Mouse (Mus musculus) small intestine, adult 10 weeks (tissue): ENCODE data around the gene Gm4133. TPM values are rescaled to one million over a fixed set of nuclear protein-coding genes. Genes with fewer than 3 reads are reported as not detected.

Experiments
- polyA plus RNA-seq: library from polyadenylated mRNA; stranded (reverse); fragments of 350-450 nt; fragmentation: Illumina TruSeq; extraction: RNeasy Lipid Tissue Mini Kit (QIAGEN cat#74804); gene quantifications from one replicate; pipeline ENCODE4 v1.2.3, GENCODE M21; 2014; ENCODE audit warnings: low replicate concordance

Gene Gm4133
- not detected for polyA plus RNA-seq

DNA sequence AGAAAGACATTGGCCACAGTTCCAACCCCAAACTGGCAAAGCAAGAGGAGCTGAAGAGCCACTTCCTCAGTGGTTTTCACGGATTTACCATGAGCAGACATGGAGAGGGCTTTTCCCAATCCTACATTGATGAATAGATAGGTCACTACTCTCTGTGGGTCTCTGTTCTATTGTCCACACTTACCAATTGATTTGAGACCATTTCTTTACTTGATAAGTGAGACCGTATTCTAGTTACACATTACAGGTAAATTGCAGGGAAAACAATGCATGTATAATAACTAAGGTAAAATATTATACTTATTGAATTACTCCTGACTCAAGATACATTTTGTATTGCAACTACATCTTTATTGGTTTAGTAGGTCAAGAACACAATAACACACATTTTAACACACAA is at the start of gene Gm4133:
TSS of gene Gm4133 (minus strand) at position 101 of the 400 bp plus-strand sequence.

DNA sequence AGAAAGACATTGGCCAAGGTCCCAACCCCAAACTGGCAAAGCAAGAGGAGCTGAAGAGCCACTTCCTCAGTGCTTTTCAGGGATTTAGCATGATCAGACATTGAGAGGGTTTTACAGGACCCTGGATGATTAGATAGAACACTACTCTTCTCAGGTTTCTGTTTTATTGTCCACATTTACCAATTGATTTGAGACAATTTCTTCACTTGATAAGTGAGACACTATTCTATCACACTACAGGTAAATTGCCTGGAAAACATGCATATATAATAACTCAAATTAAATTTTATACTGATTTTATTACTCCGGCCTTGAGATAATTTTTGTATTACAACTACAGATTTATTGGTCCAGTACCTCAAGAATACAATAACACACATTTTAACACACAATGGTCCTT is 41.4 kb upstream of the Gm4133 start, which contains the start of gene Gm5728:
TSS of gene Gm5728 (minus strand) at position 101 of the 400 bp plus-strand sequence.

Other genes with a start within 250 kb of the Gm4133 start
- gene Vmn1r91, start 234.4 kb downstream of the Gm4133 start, polyA plus RNA-seq: 0.67 TPM
- gene Gm16442, start 211.5 kb downstream of the Gm4133 start, polyA plus RNA-seq: not detected
- not detected for gene Vmn1r93, start 195.0 kb downstream of the Gm4133 start, polyA plus RNA-seq
- gene Vmn1r94, start 165.7 kb downstream of the Gm4133 start, polyA plus RNA-seq: not detected
- gene Vmn1r95, start 140.4 kb downstream of the Gm4133 start, polyA plus RNA-seq: not detected
- gene Gm6164, start 128.5 kb downstream of the Gm4133 start, polyA plus RNA-seq: not detected
- gene Gm4498, start 100.2 kb downstream of the Gm4133 start, polyA plus RNA-seq: not detected
- not detected for gene Gm5890, start 71.2 kb downstream of the Gm4133 start, polyA plus RNA-seq
- not detected for gene Gm5728, start 41.3 kb upstream of the Gm4133 start, polyA plus RNA-seq
- gene Vmn1r100, start 83.9 kb upstream of the Gm4133 start, polyA plus RNA-seq: not detected
- gene Vmn1r101, start 108.5 kb upstream of the Gm4133 start, polyA plus RNA-seq: not detected
- not detected for gene Gm10670, start 140.9 kb upstream of the Gm4133 start, polyA plus RNA-seq
- gene Vmn1r103, start 176.5 kb upstream of the Gm4133 start, polyA plus RNA-seq: not detected
- not detected for gene Vmn1r104, start 199.8 kb upstream of the Gm4133 start, polyA plus RNA-seq
- not detected for gene Gm5726, start 211.7 kb upstream of the Gm4133 start, polyA plus RNA-seq
- gene Gm4141, start 242.2 kb upstream of the Gm4133 start, polyA plus RNA-seq: not detected